Mouse (Mus musculus) inflammation-experienced regulatory T-cells (primary cell): Measurements from ENCODE around the gene Slc22a26. TPM values are rescaled to one million over a fixed set of nuclear protein-coding genes. Genes with fewer than 3 reads are reported as not detected.

Experiments used
- polyA plus RNA-seq, 2 experiments: library from polyadenylated mRNA; unstranded; fragments of 100-300 nt; shearing (Covaris generic); gene quantifications; one replicate each; pipeline ENCODE4 v1.2.1; 2017

Slc22a26 gene
- under 1 TPM in 1 of 2 experiments, not detected in 1; 0.13 TPM for polyA plus RNA-seq

DNA sequence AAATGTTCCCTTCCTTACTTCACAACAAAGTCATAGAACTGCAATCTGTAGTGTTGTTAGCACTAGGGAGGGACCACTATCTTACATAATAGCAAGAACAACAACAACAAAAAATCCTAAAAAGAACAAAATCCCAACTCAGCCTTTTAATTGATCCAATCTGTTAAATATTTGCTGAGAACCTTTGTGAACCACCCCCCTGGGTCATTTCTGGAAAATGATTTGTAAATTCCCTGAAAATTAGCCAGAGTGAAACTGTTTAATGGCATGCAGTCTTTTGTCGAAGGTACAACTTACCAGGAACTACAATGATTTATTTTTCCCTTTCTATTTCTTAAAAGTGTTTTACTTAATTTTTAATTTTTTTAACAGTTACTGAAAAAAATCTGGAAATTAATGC lies at the start of gene Slc22a26:
TSS of gene Slc22a26 (minus strand) at position 97 of the 400 bp plus-strand sequence.

Other genes starting within 250 kb of the Slc22a26 start
- gene Pla2g16, start 245.2 kb downstream of the Slc22a26 start, polyA plus RNA-seq, result 100 to 1,000 TPM in 1 of 2 experiments, 10 to 100 TPM in 1; 85.8 to 103 TPM
- gene Lgals12, start 195.5 kb downstream of the Slc22a26 start, polyA plus RNA-seq, result under 1 TPM in 1 of 2 experiments, not detected in 1; 0.20 TPM
- gene Hrasls5, start 190.1 kb downstream of the Slc22a26 start, polyA plus RNA-seq, result under 1 TPM in 1 of 2 experiments, not detected in 1; 0.62 TPM
- not detected for gene Slc22a19, start 91.4 kb downstream of the Slc22a26 start, polyA plus RNA-seq
- gene Slc22a27, start 163.4 kb upstream of the Slc22a26 start, polyA plus RNA-seq, result not detected